Mouse (Mus musculus): Measurements from ENCODE around the gene Mum1.
"Not testable (repeated sequence)": the region's sequence is repeated elsewhere in the genome, so short reads cannot be mapped to it uniquely, and the experiment has no call there.

GRCm38 (mm10) chr10:80248437-80248836 lies 22.2 kb downstream of the Mum1 start:
- TF ChIP-seq POLR2A (IDR thresholded peaks at IDR 0.05; ENCODE audit: borderline replicate concordance, low read depth, low read length); CTCF (IDR thresholded peaks at IDR 0.05; ENCODE audit: low read depth, low read length): not testable (repeated sequence)
